Mouse (Mus musculus) limb, embryonic 14.5 days (tissue): ENCODE measurements at regions not wholly inside any gene's neighbourhood (a gene's known extent, or its start where the extent isn't known, plus 50 kb on each side); places are given as distances from the start of the nearest gene placed in this dataset.

Experiments used
- ATAC-seq: fragments of 200-750 bp; cut with Nextera tagmentation; 2 replicates; pipeline ENCODE4 v1.8.0; 2017; ENCODE audit warnings: low read depth, moderate number of reproducible peaks, moderate TSS enrichment; ENCODE audit not compliant: low FRiP score
- DNase-seq: peaks from one replicate; pipeline ENCODE4 v3.0.0-alpha.2; 2015; ENCODE audit warnings: low spot score
- H3K27ac ChIP-seq: fragments of 300-500 bp; sonication (generic); replicated peaks from 2 replicates; pipeline ENCODE4 v1.5.1; 2014; ENCODE audit warnings: low read depth, mild to moderate bottlenecking, low read length, moderate library complexity, mixed read lengths
- H3K27me3 ChIP-seq: fragments of 300-500 bp; sonication (generic); 2 replicates; pipeline ENCODE4 v1.6.1; 2014; ENCODE audit warnings: low read length, mixed read lengths; ENCODE audit not compliant: control insufficient read depth, insufficient read depth
- H3K36me3 ChIP-seq: fragments of 300-500 bp; sonication (generic); 2 replicates; pipeline ENCODE4 v1.6.1; 2014; ENCODE audit warnings: mild to moderate bottlenecking, low read length, moderate library complexity, mixed read lengths; ENCODE audit not compliant: control insufficient read depth, insufficient read depth
- H3K4me1 ChIP-seq: fragments of 300-500 bp; sonication (generic); 2 replicates; pipeline ENCODE4 v1.6.1; 2014; ENCODE audit warnings: antibody characterized with exemption, low read length, mixed read lengths; ENCODE audit not compliant: control insufficient read depth, insufficient read depth
- H3K4me2 ChIP-seq: fragments of 300-500 bp; sonication (generic); replicated peaks from 2 replicates; pipeline ENCODE4 v1.6.1; 2014; ENCODE audit warnings: low read depth, mild to moderate bottlenecking, low read length, moderate library complexity; ENCODE audit not compliant: severe bottlenecking
- H3K4me3 ChIP-seq: fragments of 300-500 bp; sonication (generic); replicated peaks from 2 replicates; pipeline ENCODE4 v1.5.1; 2014; ENCODE audit warnings: low read length
- H3K9ac ChIP-seq: fragments of 300-500 bp; sonication (generic); 2 replicates; pipeline ENCODE4 v1.6.1; 2014; ENCODE audit warnings: mild to moderate bottlenecking, low read depth, low read length, moderate library complexity; ENCODE audit not compliant: severe bottlenecking
- H3K9me3 ChIP-seq: fragments of 300-500 bp; sonication (generic); 2 replicates; pipeline ENCODE4 v1.6.1; 2016; ENCODE audit warnings: low read length; ENCODE audit not compliant: control insufficient read depth
- POLR2A ChIP-seq: fragments of 200-500 bp; IDR thresholded peaks from 2 replicates; pipeline ENCODE4 v1.8.0; 2012; ENCODE audit warnings: inconsistent platforms, mild to moderate bottlenecking, moderate library complexity, borderline replicate concordance; ENCODE audit not compliant: insufficient read depth, insufficient read length; ENCODE audit errors: extremely low read depth
- WGBS: fragments of 180-500 bp; shearing (Covaris S2); extraction: QIAGEN DNeasy Blood & Tissue Kit; methylation state at CpG from one replicate; pipeline ENCODE4 v1.1.7; 2014; 5-methylcytosine and 5-hydroxymethylcytosine counted together

- H3K4me2 ChIP-seq = no peak overlapping the region
- TF ChIP-seq POLR2A = no peak
- WGBS = 36% methylated on average over 3 of the region's 3 CpGs
- DNase-seq (no peak), ATAC-seq (no peak)
- no peak overlapping the region for H3K4me3 ChIP-seq
- H3K9ac ChIP-seq = no peak overlapping the region
- no peaks in the 10 kb centered on the region for H3K9me3 ChIP-seq
- no peaks in the 10 kb centered on the region for H3K27me3 ChIP-seq
- no peak overlapping the region for H3K27ac ChIP-seq
- H3K4me1 ChIP-seq = no peaks in the 10 kb centered on the region
- no peaks in the 10 kb centered on the region for H3K36me3 ChIP-seq
Observed at GRCm38 (mm10) chr1:76942730-76943129, 572.2 kb downstream of the Epha4 start.

GRCm38 (mm10) chr1:76944046-76944445 is 570.8 kb downstream of the Epha4 start:
- 60% methylated on average over 4 of the region's 4 CpGs for WGBS
- Histone ChIP-seq H3K4me3 (no peak overlapping the region), H3K9me3 (no peaks in the 10 kb centered on the region), H3K27me3 (no peaks in the 10 kb centered on the region), H3K27ac (no peak overlapping the region), H3K4me1 (no peaks in the 10 kb centered on the region), H3K36me3 (no peaks in the 10 kb centered on the region), H3K9ac (no peak overlapping the region), H3K4me2 (no peak overlapping the region)
- DNase-seq = peak; percentile 25
- peak; percentile 23; the same call in 1 of the 2 replicates for ATAC-seq
- TF ChIP-seq POLR2A = no peak

- no peak for ATAC-seq
- no peak overlapping the region for H3K27ac ChIP-seq
- no peak overlapping the region for H3K9ac ChIP-seq
- H3K27me3 ChIP-seq = no peaks in the 10 kb centered on the region
- H3K4me3 ChIP-seq = no peak overlapping the region
- no peaks in the 10 kb centered on the region for H3K9me3 ChIP-seq
- H3K4me1 ChIP-seq = no peaks in the 10 kb centered on the region
- no peak for DNase-seq
- H3K36me3 ChIP-seq = no peaks in the 10 kb centered on the region
- no peak overlapping the region for H3K4me2 ChIP-seq
- no peak for TF ChIP-seq POLR2A
Observed at GRCm38 (mm10) chr1:76955031-76955430, 559.9 kb downstream of the Epha4 start.

DNA sequence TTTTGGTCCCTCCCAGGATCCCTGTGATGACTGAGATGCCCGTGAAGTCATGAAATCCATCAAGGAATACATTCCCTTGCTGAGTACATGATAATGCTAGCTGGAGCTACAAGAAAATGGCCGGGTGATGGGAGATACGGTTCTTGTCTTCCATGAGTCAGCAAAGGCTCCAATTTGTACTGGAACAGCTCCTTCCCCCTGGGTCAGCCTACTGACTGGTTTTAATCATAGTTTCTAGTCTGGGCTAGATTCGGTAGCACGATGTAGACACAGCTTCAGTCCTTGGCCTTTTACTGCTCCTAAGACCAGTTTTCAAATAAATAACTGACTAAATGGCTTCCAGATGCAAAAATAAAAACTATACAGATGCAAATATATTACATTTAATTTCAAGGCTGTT is 557.5 kb downstream of the Epha4 start:
- 33% methylated on average over 5 of the region's 5 CpGs for WGBS
- no peak for TF ChIP-seq POLR2A
- no peaks in the 10 kb centered on the region for H3K4me1 ChIP-seq

DNA sequence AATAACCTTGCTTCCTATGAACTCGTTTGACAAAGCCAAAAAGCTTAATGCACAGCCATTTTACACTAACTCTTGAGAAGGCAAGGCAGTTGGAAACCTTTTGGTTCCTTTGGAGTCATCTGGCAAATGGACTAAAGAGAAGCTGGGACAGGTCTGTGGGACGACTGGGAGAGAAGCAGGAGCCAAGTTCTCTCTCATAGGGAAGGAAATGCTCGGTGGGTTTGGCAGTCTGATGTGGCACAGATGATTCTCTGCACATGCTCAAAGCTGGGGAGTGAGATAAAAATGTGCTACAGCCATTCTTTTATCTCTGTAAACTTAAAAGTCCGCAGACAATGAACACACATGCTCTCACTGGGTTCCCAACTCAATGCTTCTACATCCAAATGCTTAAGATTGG is 556.2 kb downstream of the Epha4 start:
- 56% methylated on average over 4 of the region's 4 CpGs for WGBS
- no peak for TF ChIP-seq POLR2A
- H3K4me1 ChIP-seq = no peaks in the 10 kb centered on the region

More for the DNA sequence above, 557.5 kb downstream of the Epha4 start:
- Histone ChIP-seq H3K9me3 (no peaks in the 10 kb centered on the region), H3K27me3 (no peaks in the 10 kb centered on the region), H3K27ac (no peak overlapping the region), H3K9ac (no peak overlapping the region), H3K36me3 (no peaks in the 10 kb centered on the region), H3K4me2 (no peak overlapping the region), H3K4me3 (no peak overlapping the region)
- ATAC-seq = no peak
- DNase-seq = no peak

GRCm38 (mm10) chr1:76972454-76972853 is 542.4 kb downstream of the Epha4 start:
- TF ChIP-seq POLR2A = no peak
- ATAC-seq (no peak), DNase-seq (no peak)
- WGBS = 38% methylated on average over 4 of the region's 4 CpGs
- H3K9me3 ChIP-seq = no peaks in the 10 kb centered on the region
- H3K9ac ChIP-seq = no peak overlapping the region
- no peaks in the 10 kb centered on the region for H3K27me3 ChIP-seq
- no peak overlapping the region for H3K4me2 ChIP-seq
- no peak overlapping the region for H3K27ac ChIP-seq
- H3K4me1 ChIP-seq = peaks cover 7% of the 10 kb centered on the region; the same call in 1 of the 2 replicates
- H3K36me3 ChIP-seq = no peaks in the 10 kb centered on the region
- no peak overlapping the region for H3K4me3 ChIP-seq

More for the DNA sequence above, 556.2 kb downstream of the Epha4 start:
- ATAC-seq = no peak
- Histone ChIP-seq H3K9me3 (no peaks in the 10 kb centered on the region), H3K4me3 (no peak overlapping the region), H3K27me3 (no peaks in the 10 kb centered on the region), H3K36me3 (no peaks in the 10 kb centered on the region), H3K4me2 (no peak overlapping the region), H3K27ac (no peak overlapping the region), H3K9ac (no peak overlapping the region)
- DNase-seq = no peak
